Comparison of ENCODE assay signal across 8 mouse cellular contexts in the genomic region with DNA sequence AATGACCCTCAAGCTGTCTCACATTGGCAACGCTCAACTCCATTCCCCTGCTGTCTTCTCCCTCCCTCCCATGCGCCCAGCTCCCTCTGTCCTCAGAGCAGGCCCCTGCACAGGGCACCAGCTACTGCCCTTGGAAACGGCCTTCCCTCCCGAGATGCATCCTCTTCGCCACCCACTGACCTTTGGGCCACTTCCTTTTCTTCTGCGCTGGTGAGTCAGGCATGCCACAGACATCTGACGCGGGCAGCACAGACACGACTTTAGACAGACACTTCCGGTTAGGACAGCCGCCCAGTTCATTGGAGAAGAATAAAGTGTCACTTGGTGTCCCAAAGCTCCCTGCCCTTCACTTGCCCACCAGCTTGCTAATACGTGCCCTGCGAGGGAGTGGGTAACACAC. TPM values are rescaled to one million over a fixed set of nuclear protein-coding genes. Genes with fewer than 3 reads are reported as not detected.
A peak's percentile ranks its signal among the peaks of the same experiment; 100 is the strongest.
DNase-seq lines count a peak whose midpoint lies in the region; ATAC-seq lines count a peak whose summit lies in the region.

No protein-coding gene starts in this region.

- ATAC-seq in heart, embryonic 14.5 days (ENCODE audit: insufficient number of reproducible peaks, insufficient read depth, low FRiP score, low read depth) = no peak; the same call in 1 of the 2 replicates
- peak; percentile 29; the same call in 1 of the 2 replicates for ATAC-seq in liver, embryonic 13.5 days (ENCODE audit: low read depth)
- ATAC-seq in neutrophil, adult 5-6 weeks (ENCODE audit: extremely low read depth, insufficient number of reproducible peaks, low FRiP score, poor library complexity, severe bottlenecking) = peak; percentile 54; the same call in 1 of the 2 replicates

- DNase-seq in ovary, postnatal 36 days (ENCODE audit: low spot score) = peak; percentile 25
- no peak for DNase-seq in ovary, postnatal 14 days (ENCODE audit: low spot score)
- DNase-seq in liver, embryonic 13.5 days = no peak
- DNase-seq in thymus, postnatal 4 days = no peak
- DNase-seq in cerebellum, adult 11 months = no peak
- DNase-seq in gastrocnemius, adult 18-20 months (ENCODE audit: low spot score) = no peak

- no peaks in the 10 kb centered on the region for H3K36me3 ChIP-seq in heart, embryonic 14.5 days (ENCODE audit: control insufficient read depth, insufficient read depth, low read length)
- H3K36me3 ChIP-seq in liver, embryonic 13.5 days = no peaks in the 10 kb centered on the region

- no peak overlapping the region for H3K4me3 ChIP-seq in heart, embryonic 14.5 days (ENCODE audit: control insufficient read depth in 1 of 2, insufficient read depth in 1 of 2, low read depth in 1 of 2, low read length in 2 of 2)
- H3K4me3 ChIP-seq in liver, embryonic 13.5 days (replicated peaks) = no peak overlapping the region

- WGBS in heart, embryonic 14.5 days = 32% methylated on average over 13 of the region's 13 CpGs
- WGBS in liver, embryonic 13.5 days (ENCODE audit: insufficient replicate concordance) = 30% methylated on average over 13 of the region's 13 CpGs

- peaks cover 16 to 18% of the 10 kb centered on the region in 2 experiments for H3K4me1 ChIP-seq in heart, embryonic 14.5 days (ENCODE audit: control insufficient read depth in 2 of 2, insufficient read depth in 2 of 2, low read length in 2 of 2)
- H3K4me1 ChIP-seq in liver, embryonic 13.5 days (replicated peaks) = peaks cover 19% of the 10 kb centered on the region

- H3K9me3 ChIP-seq in heart, embryonic 14.5 days (ENCODE audit: control insufficient read depth, low read length) = no peaks in the 10 kb centered on the region
- H3K9me3 ChIP-seq in liver, embryonic 13.5 days (replicated peaks) = no peaks in the 10 kb centered on the region

- no peaks in the 10 kb centered on the region for H3K27me3 ChIP-seq in heart, embryonic 14.5 days (ENCODE audit: control insufficient read depth, insufficient read depth, low read length)
- H3K27me3 ChIP-seq in liver, embryonic 13.5 days = no peaks in the 10 kb centered on the region

- peak overlapping the region; percentile 10 to 38; a peak in 1 of 4 replicates for H3K27ac ChIP-seq in heart, embryonic 14.5 days (replicated peaks in 1 of 2; ENCODE audit: control insufficient read depth in 1 of 2, insufficient read depth in 1 of 2, low read depth in 2 of 2, low read length in 2 of 2)
- no peak overlapping the region for H3K27ac ChIP-seq in liver, embryonic 13.5 days

- peak overlapping the region; percentile 12 for H3K4me2 ChIP-seq in heart, embryonic 14.5 days (ENCODE audit: low read length)
- H3K4me2 ChIP-seq in liver, embryonic 13.5 days = peak overlapping the region; percentile 26; the same call in 1 of the 2 replicates

- H3K9ac ChIP-seq in heart, embryonic 14.5 days (ENCODE audit: low read length) = peak overlapping the region; percentile 41; the same call in 1 of the 2 replicates
- H3K9ac ChIP-seq in liver, embryonic 13.5 days = no peak overlapping the region

RNA-seq across cellular contexts. Expression of a gene that starts 8.1 kb away (rescaled TPM):
- 0.18 TPM in 1 of 2 replicates, not detected in the other for polyA plus RNA-seq in heart, embryonic 14.5 days (2014; fragmentation: Nextera tagmentation; extraction: Ambion mirVana)
- 0.17 TPM in 1 of 2 replicates, not detected in the other for polyA plus RNA-seq in liver, embryonic 13.5 days (2015; fragmentation: Nextera tagmentation; extraction: Ambion mirVana)
- total RNA-seq in neutrophil, adult 5-6 weeks (2017) = not detected in 2 replicates
- total RNA-seq in gastrocnemius, adult 18-20 months (2021) = not detected

RNA-seq across cellular contexts. Expression of a gene that starts 10.4 kb away (rescaled TPM):
- polyA plus RNA-seq in heart, embryonic 14.5 days (2014; fragmentation: Nextera tagmentation; extraction: Ambion mirVana) = 41.1 and 43.3 TPM in 2 replicates
- 0.16 TPM in 2 replicates for polyA plus RNA-seq in liver, embryonic 13.5 days (2015; fragmentation: Nextera tagmentation; extraction: Ambion mirVana)
- total RNA-seq in neutrophil, adult 5-6 weeks (2017) = not detected in 2 replicates
- total RNA-seq in gastrocnemius, adult 18-20 months (2021) = 10 to 100 TPM; 59.5 to 83.2 TPM

Comparison
In these comparisons a context has a peak if more than half of its experiments do, and no peak if none do; other contexts are left out.
1. RNA of a gene that starts 10.4 kb away (total RNA-seq): 59.5 to 83.2 TPM in gastrocnemius, adult 18-20 months; not detected in neutrophil, adult 5-6 weeks; every median in the first group is over 10 times any median in the second.